Mouse (Mus musculus) heart, adult 2 months (tissue): ENCODE measurements around the gene Nfic. TPM values are rescaled to one million over a fixed set of nuclear protein-coding genes. Genes with fewer than 3 reads are reported as not detected.

ENCODE experiments used
- DNase-seq, 2 experiments: peaks; one replicate each; pipeline ENCODE4 v3.0.0; 2021
- H3K27ac ChIP-seq: fragments of 200-600 bp; 2 replicates; pipeline ENCODE4 v1.8.1; 2022
- H3K27me3 ChIP-seq: fragments of 200-500 bp; 2 replicates; pipeline ENCODE4 v1.6.1; 2012; ENCODE audit warnings: mild to moderate bottlenecking, low read length, inconsistent platforms, mixed read lengths; ENCODE audit not compliant: control insufficient read depth, insufficient read depth
- H3K36me3 ChIP-seq: fragments of 200-500 bp; 2 replicates; pipeline ENCODE4 v1.6.1; 2012; ENCODE audit warnings: low read length, inconsistent platforms; ENCODE audit not compliant: control insufficient read depth, insufficient read depth
- H3K4me1 ChIP-seq: fragments of 200-500 bp; 2 replicates; pipeline ENCODE4 v1.6.1; 2011; ENCODE audit warnings: low read length; ENCODE audit not compliant: control insufficient read depth, insufficient read depth
- H3K4me3 ChIP-seq: fragments of 200-600 bp; 2 replicates; pipeline ENCODE4 v1.8.1; 2022
- H3K79me2 ChIP-seq: fragments of 200-500 bp; replicated peaks from 2 replicates; pipeline ENCODE4 v1.6.1; 2012; ENCODE audit warnings: mild to moderate bottlenecking, inconsistent platforms, low read length, moderate library complexity, mixed read lengths; ENCODE audit not compliant: control insufficient read depth, insufficient read depth
- H3K9ac ChIP-seq: fragments of 200-500 bp; 2 replicates; pipeline ENCODE4 v1.6.1; 2012; ENCODE audit warnings: low read depth, mild to moderate bottlenecking, control low read depth, inconsistent platforms, low read length, mixed read lengths
- CTCF ChIP-seq: fragments of 200-600 bp; IDR thresholded peaks from 2 replicates; pipeline ENCODE4 v1.8.1; 2022; ENCODE audit warnings: antibody characterized with exemption, mild to moderate bottlenecking, moderate library complexity
- EP300 ChIP-seq: fragments of 200-500 bp; IDR thresholded peaks from 2 replicates; pipeline ENCODE4 v1.6.1; 2011; ENCODE audit warnings: low read depth, low read length, control low read depth; ENCODE audit not compliant: insufficient read depth
- POLR2A ChIP-seq: fragments of 200-500 bp; IDR thresholded peaks from 2 replicates; pipeline ENCODE4 v1.6.1; 2011; ENCODE audit warnings: mild to moderate bottlenecking, low read depth, low read length, control low read depth; ENCODE audit not compliant: insufficient read depth
- WGBS: fragments of 180-500 bp; shearing (Covaris S2); methylation state at CpG from one replicate; pipeline ENCODE4 v1.1.7; 2018; 5-methylcytosine and 5-hydroxymethylcytosine counted together
- intact Hi-C: fragments of 180-260 bp; cut with DNase I; formaldehyde crosslinking; loops from one replicate; pipeline ENCODE4 v1.15.1; 2025
- polyA plus RNA-seq: library from polyadenylated mRNA; depleted of rRNA; stranded (reverse); fragments of >200 nt; gene quantifications from 2 replicates; pipeline ENCODE4 v1.2.3, GENCODE M21; 2012
- total RNA-seq, 2 experiments: library from RNA; stranded (reverse); gene quantifications; 2 replicates each; pipeline ENCODE4 v1.2.3; 2021

The Nfic gene
- total and polyA plus RNA-seq, 3 experiments = 80.1 to 104 (median 94.2) TPM

DNA sequence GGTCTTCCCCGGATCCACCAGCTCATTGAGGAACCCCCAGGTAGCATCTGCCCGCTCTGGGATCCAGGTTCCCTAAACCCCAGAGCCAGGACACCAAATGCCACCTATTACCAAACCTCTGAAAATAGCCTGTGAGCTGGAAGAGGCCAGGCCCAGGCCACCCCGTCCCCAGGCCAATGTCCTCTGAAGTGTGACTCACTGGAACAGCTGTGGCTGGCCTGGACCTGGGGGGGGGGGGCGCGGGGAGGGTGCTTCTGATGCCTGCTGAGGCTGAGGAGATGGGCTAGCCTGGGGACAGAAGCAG, 33.7 kb downstream of the Nfic start:
- Histone ChIP-seq H3K79me2 (peaks cover 15% of the 10 kb centered on the region), H3K4me3 (no peak overlapping the region), H3K4me1 (peaks cover 42% of the 10 kb centered on the region), H3K9ac (peak overlapping the region; percentile 22), H3K36me3 (no peaks in the 10 kb centered on the region), H3K27ac (peak overlapping the region; percentile 85), H3K27me3 (no peaks in the 10 kb centered on the region)
- 0 out of 2 replicates have a peak, but pooled peaks have one; percentile 10 for TF ChIP-seq EP300
- no peak for TF ChIP-seq POLR2A
- peak in 1 of 2 experiments; percentile 66 for DNase-seq
- intact Hi-C loops = no loop called here
- 57% methylated on average over 5 of the region's 5 CpGs for WGBS

DNA sequence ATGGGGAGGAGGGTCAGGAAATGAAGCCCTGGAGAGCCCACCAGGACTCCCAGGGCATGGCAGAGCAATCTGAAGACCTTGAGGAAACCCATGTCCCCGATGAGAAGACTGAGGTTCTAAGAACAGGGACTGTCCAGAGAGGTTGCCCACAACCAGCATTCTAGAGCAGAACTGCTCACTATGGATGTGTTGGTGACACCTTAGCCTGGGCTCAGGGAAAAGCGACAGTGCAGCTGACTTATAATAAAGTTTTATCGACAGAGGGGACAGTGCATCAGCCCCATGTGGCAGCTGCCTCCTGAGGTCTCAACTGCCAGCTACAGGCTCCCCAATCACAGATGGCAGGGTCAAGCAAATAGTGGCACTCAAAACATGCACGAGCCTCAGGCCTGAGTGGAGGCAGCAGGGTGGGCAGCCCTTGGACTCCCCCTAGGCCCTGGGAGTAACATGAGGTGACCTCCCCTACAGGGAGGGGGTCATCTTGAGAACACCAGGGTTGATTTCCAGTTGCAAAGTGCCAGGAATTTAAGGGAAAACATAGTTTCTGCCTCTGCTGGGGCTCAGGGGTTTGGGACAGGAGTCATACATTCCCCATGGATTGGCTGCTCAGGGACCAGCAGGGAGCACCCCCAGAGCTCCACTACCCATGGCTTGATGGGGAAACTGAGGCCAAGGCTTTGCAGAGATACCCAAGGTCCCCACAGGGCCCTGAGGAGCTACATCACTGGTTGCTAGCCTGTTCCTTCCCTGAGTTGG, 34.2 kb downstream of the Nfic start:
- Histone ChIP-seq H3K27me3 (no peaks in the 10 kb centered on the region), H3K27ac (peak overlapping the region; percentile 85), H3K9ac (peak overlapping the region; percentile 19; the same call in 1 of the 2 replicates), H3K4me3 (no peak overlapping the region), H3K4me1 (peaks cover 45% of the 10 kb centered on the region), H3K79me2 (peaks cover 15% of the 10 kb centered on the region), H3K36me3 (no peaks in the 10 kb centered on the region)
- peak in 1 of 2 experiments; percentile 42 for DNase-seq
- WGBS = 60% methylated on average over 4 of the region's 4 CpGs
- TF ChIP-seq CTCF = no peak
- no peak for TF ChIP-seq POLR2A
- TF ChIP-seq EP300 = no peak
- intact Hi-C loops = no loop called here

DNA sequence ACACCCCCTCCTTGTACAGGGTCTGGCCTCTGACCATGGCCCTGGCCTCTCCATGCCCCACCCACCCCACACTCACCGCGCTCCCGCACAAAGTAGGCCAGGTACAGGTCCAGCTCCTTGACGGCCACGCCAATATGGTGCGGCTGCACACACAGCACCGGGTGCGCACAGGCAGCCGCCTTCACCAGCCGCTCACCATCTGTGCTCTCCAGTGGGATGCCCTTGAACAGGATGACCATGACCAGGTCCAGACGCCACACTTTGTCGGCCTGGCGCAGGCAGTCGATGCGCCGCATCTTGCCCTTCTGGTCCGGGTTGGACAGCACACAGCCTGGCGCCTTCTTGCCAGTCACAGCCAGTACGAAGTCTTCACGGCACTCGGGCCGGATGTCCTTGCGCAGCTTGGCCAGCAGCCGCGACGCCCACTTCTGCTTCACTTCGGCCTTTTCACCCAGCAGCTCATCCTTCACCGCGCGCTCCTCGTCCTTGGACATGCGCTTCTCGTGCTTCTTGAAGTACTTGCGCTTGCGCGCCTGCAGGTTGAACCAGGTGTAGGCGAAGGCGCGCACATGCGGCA, 35.2 kb downstream of the Nfic start:
- Histone ChIP-seq H3K9ac (no peak overlapping the region), H3K27ac (no peak overlapping the region; the same call in 1 of the 2 replicates), H3K36me3 (0 out of 2 replicates have a peak, but pooled peaks cover 2% of the 10 kb centered on the region), H3K79me2 (peaks cover 15% of the 10 kb centered on the region), H3K4me1 (peaks cover 53% of the 10 kb centered on the region), H3K27me3 (no peaks in the 10 kb centered on the region), H3K4me3 (no peak overlapping the region)
- TF ChIP-seq EP300 = no peak
- no peak for TF ChIP-seq POLR2A
- no peak for TF ChIP-seq CTCF
- intact Hi-C loops = no loop called here
- DNase-seq = peak; percentile 12 to 31
- 89% methylated on average over 40 of the region's 40 CpGs for WGBS

DNA sequence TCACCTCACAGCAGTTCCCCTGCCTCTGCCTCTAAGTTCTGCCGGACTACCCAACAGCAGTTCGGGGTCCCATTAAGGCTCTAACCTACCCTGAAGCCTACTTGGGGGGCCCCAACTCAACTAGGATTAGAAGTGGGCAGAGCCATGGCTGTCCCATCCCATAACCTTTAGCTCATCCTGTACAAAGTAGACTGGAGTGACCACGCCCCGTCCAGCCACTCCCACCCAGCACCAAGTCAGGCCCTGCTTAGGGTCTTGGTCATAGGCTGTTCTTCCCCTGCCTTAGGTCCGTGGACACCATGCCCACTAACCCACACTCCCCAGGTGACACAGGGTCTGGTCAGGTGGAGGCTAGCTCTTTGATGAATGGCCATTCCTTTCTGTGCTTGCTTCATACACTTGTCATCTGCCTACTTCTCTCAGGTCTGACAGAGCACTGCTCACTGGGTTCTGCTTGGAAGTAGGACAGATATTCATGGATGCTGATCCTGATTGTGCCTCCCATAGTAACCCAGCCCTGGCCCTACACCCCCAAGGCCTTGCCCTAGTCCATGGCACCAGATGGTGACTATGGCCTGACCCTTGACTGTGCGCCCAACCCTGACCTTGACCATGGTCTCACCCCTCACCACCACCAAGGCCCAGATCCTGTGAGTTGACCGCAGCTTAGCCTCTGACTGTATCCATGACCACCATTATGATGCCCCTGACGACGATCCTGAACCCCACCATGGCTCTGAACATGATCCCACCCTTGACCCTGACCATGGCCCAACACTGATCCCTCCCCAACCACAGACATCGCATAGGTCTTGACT, 36.1 kb downstream of the Nfic start:
- Histone ChIP-seq H3K36me3 (peaks cover 7% of the 10 kb centered on the region; the same call in 1 of the 2 replicates), H3K9ac (peak overlapping the region; percentile 5), H3K4me1 (peaks cover 59% of the 10 kb centered on the region), H3K79me2 (peaks cover 13% of the 10 kb centered on the region), H3K27ac (peak overlapping the region; percentile 91), H3K27me3 (no peaks in the 10 kb centered on the region), H3K4me3 (no peak overlapping the region)
- TF ChIP-seq EP300 (no peak), CTCF (no peak), POLR2A (no peak)
- peak; percentile 6 to 29 for DNase-seq
- 86% methylated on average over 10 of the region's 10 CpGs for WGBS
- intact Hi-C loops = no loop called here

DNA sequence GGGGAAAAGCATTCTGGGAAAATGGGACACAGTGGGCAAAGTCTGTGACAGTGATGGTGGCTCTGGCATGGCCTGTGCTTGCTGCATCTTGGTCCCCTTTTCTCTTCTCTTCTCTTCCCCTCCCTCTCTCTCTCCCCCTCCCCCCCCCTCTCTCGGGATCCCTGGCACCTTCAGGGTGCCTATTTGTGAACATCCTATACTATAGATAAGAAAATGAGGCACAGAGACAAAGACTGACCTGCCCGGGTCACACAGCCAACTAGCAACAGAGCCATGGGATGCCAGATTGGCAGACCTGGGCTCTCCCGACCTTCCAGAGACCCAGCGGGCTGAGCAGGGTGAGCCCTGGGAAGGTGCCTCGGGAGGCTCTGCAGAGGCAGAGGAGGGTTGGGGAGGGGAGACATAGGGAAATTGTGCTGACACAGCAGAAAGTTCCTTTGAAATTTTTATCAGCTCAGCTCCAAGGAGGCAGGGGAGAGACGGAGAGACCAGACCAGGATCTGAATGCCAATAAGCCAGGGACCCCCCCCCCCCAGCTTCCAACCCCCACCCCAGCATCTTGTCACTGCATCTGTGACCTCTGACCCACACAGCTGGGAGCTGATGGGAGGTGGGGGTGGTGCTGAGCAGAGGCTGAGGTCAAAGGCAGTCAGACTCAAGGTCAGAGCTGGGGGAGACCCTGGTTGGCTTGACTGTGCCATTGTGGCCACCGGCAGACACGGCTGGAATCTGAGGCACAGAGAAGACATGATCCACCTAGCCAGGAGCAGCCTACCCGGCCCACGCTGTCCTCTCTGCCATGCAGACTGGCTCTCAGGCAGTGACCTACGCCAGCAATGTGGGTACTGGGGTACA, 37.0 kb downstream of the Nfic start:
- Histone ChIP-seq H3K9ac (peak overlapping the region; percentile 5), H3K27ac (peak overlapping the region; percentile 91), H3K36me3 (peaks cover 11% of the 10 kb centered on the region), H3K4me1 (peaks cover 57% of the 10 kb centered on the region), H3K27me3 (no peaks in the 10 kb centered on the region), H3K4me3 (no peak overlapping the region), H3K79me2 (peaks cover 12% of the 10 kb centered on the region)
- no peak for TF ChIP-seq POLR2A
- TF ChIP-seq CTCF = no peak
- no peak for TF ChIP-seq EP300
- peak; percentile 5 to 22 for DNase-seq
- intact Hi-C loops = no loop called here
- WGBS = 53% methylated on average over 11 of the region's 11 CpGs
